Mouse (Mus musculus) hindbrain, embryonic 16.5 days (tissue): Measurements from ENCODE around the gene Prkra. TPM values are rescaled to one million over a fixed set of nuclear protein-coding genes. Genes with fewer than 3 reads are reported as not detected.

Experiments
- polyA plus RNA-seq: library from polyadenylated mRNA; unstranded; fragments of >200 nt; fragmentation: Nextera tagmentation; extraction: Ambion mirVana; gene quantifications from 2 replicates; pipeline ENCODE4 v1.2.1, GENCODE M21; 2015

Prkra gene
- polyA plus RNA-seq, 1 experiment from 2014 or later: 114 TPM

Other genes starting within 250 kb of the Prkra start
- 22.8 and 27.5 TPM in 2 replicates for gene Osbpl6, start 241.5 kb downstream of the Prkra start, polyA plus RNA-seq
- gene Pjvk, start 461 bp upstream of the Prkra start, polyA plus RNA-seq: 0.83 and 1.1 TPM in 2 replicates
- 12.7 and 16.3 TPM in 2 replicates for gene Fkbp7, start 25.1 kb upstream of the Prkra start, polyA plus RNA-seq
- 3.6 and 3.8 TPM in 2 replicates for gene Plekha3, start 27.3 kb upstream of the Prkra start, polyA plus RNA-seq